Mouse (Mus musculus) myocyte (in vitro differentiated cells): ENCODE results near the gene Pmf1.

ENCODE experiments used
- MAX ChIP-seq: IDR thresholded peaks from one replicate; pipeline ENCODE4 v1.6.1; 2011; ENCODE audit warnings: low read depth, mild to moderate bottlenecking, control low read depth
- POLR2A ChIP-seq: IDR thresholded peaks from one replicate; pipeline ENCODE4 v1.6.1; 2011; ENCODE audit warnings: low read depth, mild to moderate bottlenecking, control low read depth, moderate library complexity; ENCODE audit not compliant: insufficient read length
- POLR2AphosphoS2 ChIP-seq: IDR thresholded peaks from one replicate; pipeline ENCODE4 v1.6.1; 2011; ENCODE audit warnings: low read depth, control low read depth; ENCODE audit not compliant: insufficient read length
- TCF12 ChIP-seq: IDR thresholded peaks from one replicate; pipeline ENCODE4 v1.6.1; 2011; ENCODE audit warnings: mild to moderate bottlenecking, control low read depth; ENCODE audit not compliant: poor library complexity, insufficient read depth, severe bottlenecking

- TF ChIP-seq POLR2A (no peak), POLR2AphosphoS2 (no peak), MAX (no peak), TCF12 (no peak)
These were observed 12.0 kb upstream of the Pmf1 start for GRCm38 (mm10) chr3:88422020-88422720.
